Mouse (Mus musculus) hindbrain, embryonic 11.5 days (tissue): ENCODE results near the gene Slc35g3. TPM values are rescaled to one million over a fixed set of nuclear protein-coding genes. Genes with fewer than 3 reads are reported as not detected.

Experiments
- ATAC-seq: fragments of 200-750 bp; cut with Nextera tagmentation; 2 replicates; pipeline ENCODE4 v1.8.0; 2017; ENCODE audit warnings: mild to moderate bottlenecking, moderate TSS enrichment, moderate library complexity; ENCODE audit not compliant: low FRiP score
- DNase-seq: peaks from one replicate; pipeline ENCODE4 v3.0.0-alpha.2; 2015; ENCODE audit warnings: low spot score
- H3K27ac ChIP-seq: fragments of 300-500 bp; sonication (generic); 2 replicates; pipeline ENCODE4 v1.5.1; 2014; ENCODE audit warnings: mild to moderate bottlenecking, low read depth, low read length
- H3K27me3 ChIP-seq: fragments of 300-500 bp; sonication (generic); 2 replicates; pipeline ENCODE4 v1.6.1; 2014; ENCODE audit warnings: mild to moderate bottlenecking, low read length, moderate library complexity, mixed read lengths; ENCODE audit not compliant: control insufficient read depth, insufficient read depth
- H3K36me3 ChIP-seq: fragments of 300-500 bp; sonication (generic); 2 replicates; pipeline ENCODE4 v1.6.1; 2014; ENCODE audit warnings: mild to moderate bottlenecking, low read length, moderate library complexity, mixed read lengths; ENCODE audit not compliant: control insufficient read depth, insufficient read depth
- H3K4me1 ChIP-seq: fragments of 300-500 bp; sonication (generic); replicated peaks from 2 replicates; pipeline ENCODE4 v1.6.1; 2014; ENCODE audit warnings: low read length, mixed read lengths; ENCODE audit not compliant: control insufficient read depth, insufficient read depth
- H3K4me2 ChIP-seq: fragments of 300-500 bp; sonication (generic); replicated peaks from 2 replicates; pipeline ENCODE4 v1.6.1; 2014; ENCODE audit warnings: mild to moderate bottlenecking, low read depth, low read length
- H3K4me3 ChIP-seq: fragments of 300-500 bp; sonication (generic); 2 replicates; pipeline ENCODE4 v1.5.1; 2014; ENCODE audit warnings: low read depth, low read length
- H3K9ac ChIP-seq: fragments of 300-500 bp; sonication (generic); 2 replicates; pipeline ENCODE4 v1.6.1; 2014; ENCODE audit warnings: low read depth, low read length
- H3K9me3 ChIP-seq: fragments of 300-500 bp; sonication (generic); 2 replicates; pipeline ENCODE4 v1.6.1; 2016; ENCODE audit warnings: low read length; ENCODE audit not compliant: control insufficient read depth
- WGBS: fragments of 180-500 bp; shearing (Covaris S2); extraction: QIAGEN DNeasy Blood & Tissue Kit; methylation state at CpG from one replicate; pipeline ENCODE4 v1.1.7; 2014; 5-methylcytosine and 5-hydroxymethylcytosine counted together
- polyA plus RNA-seq: library from polyadenylated mRNA; unstranded; fragments of >200 nt; fragmentation: Nextera tagmentation; extraction: Ambion mirVana; gene quantifications from 2 replicates; pipeline ENCODE4 v1.2.1, GENCODE M21; 2014

Gene Slc35g3
- polyA plus RNA-seq, 1 experiment from 2014 or later: 0.57 TPM

GRCm38 (mm10) chr11:69765221-69766125 is 3.7 kb upstream of the Slc35g3 start, which contains the start of gene Zbtb4:
Zbtb4 (plus strand) TSS chr11:69765912.
- peak within 1 kb of the TSS; percentile 89 for H3K9ac ChIP-seq
- H3K27ac ChIP-seq: peak within 1 kb of the TSS; percentile 68
- peak within 1 kb of the TSS; percentile 76 for H3K4me3 ChIP-seq
- peak; percentile 40 for DNase-seq
- H3K27me3 ChIP-seq: no peaks in the 10 kb centered on the region
- H3K9me3 ChIP-seq: no peaks in the 10 kb centered on the region
- H3K4me1 ChIP-seq: peaks cover 2% of the 10 kb centered on the region; the same call in 1 of the 2 replicates
- WGBS: 23% methylated on average over 37 of the region's 55 CpGs
- ATAC-seq: peak; percentile 59; the same call in 1 of the 2 replicates
- H3K4me2 ChIP-seq: peak within 1 kb of the TSS; percentile 95
- no peaks in the 10 kb centered on the region for H3K36me3 ChIP-seq

GRCm38 (mm10) chr11:69763551-69763950 is 1.8 kb upstream of the Slc35g3 start:
- Histone ChIP-seq H3K4me1 (peaks cover 9% of the 10 kb centered on the region), H3K4me2 (no peak overlapping the region), H3K9ac (no peak overlapping the region), H3K27me3 (no peaks in the 10 kb centered on the region), H3K9me3 (no peaks in the 10 kb centered on the region), H3K27ac (no peak overlapping the region), H3K4me3 (no peak overlapping the region), H3K36me3 (no peaks in the 10 kb centered on the region)
- WGBS: 74% methylated on average over 7 of the region's 7 CpGs
- ATAC-seq (no peak), DNase-seq (no peak)

GRCm38 (mm10) chr11:69760901-69761200 is 917 bp downstream of the Slc35g3 start:
- no peak for ATAC-seq
- WGBS: 88% methylated on average over 7 of the region's 7 CpGs
- no peak for DNase-seq
- 0 out of 2 replicates have a peak overlapping the region, but pooled peaks have one; percentile 15 for H3K9ac ChIP-seq
- H3K4me3 ChIP-seq: no peak overlapping the region
- H3K27ac ChIP-seq: no peak overlapping the region
- H3K4me1 ChIP-seq: peaks cover 9% of the 10 kb centered on the region
- no peaks in the 10 kb centered on the region for H3K9me3 ChIP-seq
- no peak overlapping the region for H3K4me2 ChIP-seq
- H3K36me3 ChIP-seq: no peaks in the 10 kb centered on the region
- no peaks in the 10 kb centered on the region for H3K27me3 ChIP-seq

- 81% methylated on average over 14 of the region's 14 CpGs for WGBS
- H3K4me3 ChIP-seq: peak overlapping the region; percentile 67; the same call in 1 of the 2 replicates
Observed at GRCm38 (mm10) chr11:69760160-69760900, 1.4 kb downstream of the Slc35g3 start.

GRCm38 (mm10) chr11:69758971-69759721 is 2.6 kb downstream of the Slc35g3 start:
- peak; percentile 90 for DNase-seq

More at GRCm38 (mm10) chr11:69760160-69760900, 1.4 kb downstream of the Slc35g3 start:
- peak overlapping the region; percentile 65 for H3K4me2 ChIP-seq
- H3K27me3 ChIP-seq: no peaks in the 10 kb centered on the region
- H3K9ac ChIP-seq: peak overlapping the region; percentile 59
- H3K27ac ChIP-seq: peak overlapping the region; percentile 96
- DNase-seq: no peak
- ATAC-seq: no peak
- H3K4me1 ChIP-seq: peaks cover 10% of the 10 kb centered on the region
- H3K36me3 ChIP-seq: no peaks in the 10 kb centered on the region
- no peaks in the 10 kb centered on the region for H3K9me3 ChIP-seq

GRCm38 (mm10) chr11:69758478-69758970 is 3.2 kb downstream of the Slc35g3 start, which contains the start of gene Polr2a:
Polr2a (minus strand) TSS chr11:69758637.
- Histone ChIP-seq H3K36me3 (no peaks in the 10 kb centered on the region), H3K27me3 (no peaks in the 10 kb centered on the region), H3K4me3 (peak within 1 kb of the TSS; percentile 67), H3K27ac (peak within 1 kb of the TSS; percentile 96), H3K9ac (peak within 1 kb of the TSS; percentile 82), H3K9me3 (no peaks in the 10 kb centered on the region), H3K4me1 (peaks cover 10% of the 10 kb centered on the region), H3K4me2 (peak within 1 kb of the TSS; percentile 65)
- WGBS: 0% methylated on average over 35 of the region's 36 CpGs
- DNase-seq: peak; percentile 99
- ATAC-seq: peak; percentile 97

More at GRCm38 (mm10) chr11:69758971-69759721, 2.6 kb downstream of the Slc35g3 start:
- peak; percentile 92 for ATAC-seq
- Histone ChIP-seq H3K9me3 (no peaks in the 10 kb centered on the region), H3K9ac (peak overlapping the region; percentile 82), H3K4me1 (peaks cover 10% of the 10 kb centered on the region), H3K4me2 (peak overlapping the region; percentile 65), H3K27ac (peak overlapping the region; percentile 96), H3K36me3 (no peaks in the 10 kb centered on the region), H3K4me3 (peak overlapping the region; percentile 67), H3K27me3 (no peaks in the 10 kb centered on the region)
- WGBS: under 1% methylated on average over 37 of the region's 37 CpGs

GRCm38 (mm10) chr11:69758090-69758456 is 3.7 kb downstream of the Slc35g3 start:
- DNase-seq (peak; percentile 96), ATAC-seq (peak; percentile 86)
- under 1% methylated on average over 26 of the region's 26 CpGs for WGBS
- Histone ChIP-seq H3K4me2 (peak overlapping the region; percentile 65), H3K4me3 (peak overlapping the region; percentile 67), H3K4me1 (peaks cover 10% of the 10 kb centered on the region), H3K36me3 (no peaks in the 10 kb centered on the region), H3K9ac (peak overlapping the region; percentile 82), H3K9me3 (no peaks in the 10 kb centered on the region), H3K27ac (peak overlapping the region; percentile 96), H3K27me3 (no peaks in the 10 kb centered on the region)
